Mouse (Mus musculus): ENCODE data around the gene Ctdspl. TPM values are rescaled to one million over a fixed set of nuclear protein-coding genes. Genes with fewer than 3 reads are reported as not detected.

Ctdspl gene
- polyA plus RNA-seq, 1 experiment from 2014 or later: 10.0 TPM

DNA sequence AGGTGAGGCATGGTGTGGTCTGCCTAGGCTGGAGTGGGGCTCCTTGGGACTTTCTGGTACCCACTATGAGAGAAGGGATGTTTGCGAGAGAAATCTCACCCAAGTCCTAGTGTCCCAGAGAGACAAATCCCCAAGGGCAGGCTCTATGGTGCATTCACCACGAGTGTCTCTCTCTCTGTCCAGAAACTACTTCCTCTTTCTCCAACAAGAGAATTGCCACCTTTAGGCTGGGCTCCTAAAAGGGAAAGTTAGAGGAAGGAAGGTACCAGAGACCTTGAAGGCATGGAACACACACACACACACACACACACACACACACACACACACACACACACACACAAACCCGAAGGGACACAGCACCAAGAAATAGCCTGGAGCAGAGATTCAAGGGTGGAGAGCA, 4.3 kb upstream of the Ctdspl start:
- WGBS: 75% methylated on average over 3 of the region's 3 CpGs
- no peak for DNase-seq (ENCODE audit: low spot score)
- Histone ChIP-seq H3K9ac (replicated peaks; ENCODE audit: low read length) (no peak overlapping the region), H3K4me3 (ENCODE audit: low read depth, low read length) (no peak overlapping the region), H3K4me1 (ENCODE audit: control insufficient read depth, insufficient read depth, low read length) (peaks cover 5% of the 10 kb centered on the region; the same call in 1 of the 2 replicates), H3K4me2 (ENCODE audit: low read depth, low read length) (no peak overlapping the region), H3K27me3 (ENCODE audit: control insufficient read depth, insufficient read depth, low read length) (no peaks in the 10 kb centered on the region), H3K36me3 (replicated peaks; ENCODE audit: control insufficient read depth, insufficient read depth, low read depth, low read length) (no peaks in the 10 kb centered on the region), H3K27ac (replicated peaks; ENCODE audit: low read depth, low read length) (no peak overlapping the region), H3K9me3 (replicated peaks; ENCODE audit: control insufficient read depth, low read length) (no peaks in the 10 kb centered on the region)
- ATAC-seq (replicated peaks; ENCODE audit: insufficient number of reproducible peaks, low FRiP score, low TSS enrichment, low read depth): no peak

DNA sequence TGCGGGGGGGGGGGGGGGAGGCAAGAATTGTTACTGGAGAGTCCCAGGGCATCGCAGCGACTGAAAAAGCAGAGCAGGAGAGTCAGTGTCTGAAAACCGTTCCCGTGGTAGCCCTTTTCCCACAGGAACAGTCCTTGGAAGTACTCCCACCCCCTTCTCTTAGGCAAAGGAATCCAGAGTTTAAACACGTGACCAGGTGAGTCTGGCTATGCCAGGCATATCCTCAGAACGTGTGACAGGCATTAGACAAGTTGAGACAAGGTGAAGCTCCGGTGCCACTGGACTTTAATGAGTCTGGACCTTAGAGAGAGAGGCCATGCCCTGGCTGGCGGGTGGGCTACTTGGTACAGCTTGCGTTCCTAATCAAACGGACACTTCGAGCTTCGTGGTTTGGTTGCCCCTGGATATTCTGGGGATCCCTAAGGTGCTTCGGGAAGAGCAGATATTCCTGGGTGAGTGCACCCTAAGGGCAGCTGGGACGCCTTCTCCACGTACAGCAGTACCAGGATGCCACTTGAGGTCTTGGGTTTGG, 1.6 kb upstream of the Ctdspl start:
- Histone ChIP-seq H3K27ac (replicated peaks; ENCODE audit: low read depth, low read length) (no peak overlapping the region), H3K4me2 (ENCODE audit: low read depth, low read length) (peak overlapping the region; percentile 94), H3K9ac (replicated peaks; ENCODE audit: low read length) (peak overlapping the region; percentile 82), H3K9me3 (replicated peaks; ENCODE audit: control insufficient read depth, low read length) (no peaks in the 10 kb centered on the region), H3K4me1 (ENCODE audit: control insufficient read depth, insufficient read depth, low read length) (peaks cover 8% of the 10 kb centered on the region), H3K36me3 (replicated peaks; ENCODE audit: control insufficient read depth, insufficient read depth, low read depth, low read length) (no peaks in the 10 kb centered on the region), H3K27me3 (ENCODE audit: control insufficient read depth, insufficient read depth, low read length) (no peaks in the 10 kb centered on the region), H3K4me3 (ENCODE audit: low read depth, low read length) (peak overlapping the region; percentile 82)
- ATAC-seq (replicated peaks; ENCODE audit: insufficient number of reproducible peaks, low FRiP score, low TSS enrichment, low read depth) (no peak), DNase-seq (ENCODE audit: low spot score) (no peak)
- 10% methylated on average over 16 of the region's 16 CpGs for whole genome bisulfite sequencing

GRCm38 (mm10) chr9:118925286-118926110, 755 bp upstream of the Ctdspl start:
- no peaks in the 10 kb centered on the region for H3K27me3 ChIP-seq (ENCODE audit: control insufficient read depth, insufficient read depth, low read length)
- peak overlapping the region; percentile 65 for H3K27ac ChIP-seq (replicated peaks; ENCODE audit: low read depth, low read length)
- no peaks in the 10 kb centered on the region for H3K9me3 ChIP-seq (replicated peaks; ENCODE audit: control insufficient read depth, low read length)
- under 1% methylated on average over 53 of the region's 53 CpGs for WGBS
- peak overlapping the region; percentile 82 for H3K4me3 ChIP-seq (ENCODE audit: low read depth, low read length)
- H3K36me3 ChIP-seq (replicated peaks; ENCODE audit: control insufficient read depth, insufficient read depth, low read depth, low read length): no peaks in the 10 kb centered on the region
- H3K9ac ChIP-seq (replicated peaks; ENCODE audit: low read length): peak overlapping the region; percentile 82
- H3K4me1 ChIP-seq (ENCODE audit: control insufficient read depth, insufficient read depth, low read length): peaks cover 8% of the 10 kb centered on the region
- H3K4me2 ChIP-seq (ENCODE audit: low read depth, low read length): peak overlapping the region; percentile 94
- DNase-seq (ENCODE audit: low spot score) (peak; percentile 97), ATAC-seq (replicated peaks; ENCODE audit: insufficient number of reproducible peaks, low FRiP score, low TSS enrichment, low read depth) (peak; percentile 77)

DNA sequence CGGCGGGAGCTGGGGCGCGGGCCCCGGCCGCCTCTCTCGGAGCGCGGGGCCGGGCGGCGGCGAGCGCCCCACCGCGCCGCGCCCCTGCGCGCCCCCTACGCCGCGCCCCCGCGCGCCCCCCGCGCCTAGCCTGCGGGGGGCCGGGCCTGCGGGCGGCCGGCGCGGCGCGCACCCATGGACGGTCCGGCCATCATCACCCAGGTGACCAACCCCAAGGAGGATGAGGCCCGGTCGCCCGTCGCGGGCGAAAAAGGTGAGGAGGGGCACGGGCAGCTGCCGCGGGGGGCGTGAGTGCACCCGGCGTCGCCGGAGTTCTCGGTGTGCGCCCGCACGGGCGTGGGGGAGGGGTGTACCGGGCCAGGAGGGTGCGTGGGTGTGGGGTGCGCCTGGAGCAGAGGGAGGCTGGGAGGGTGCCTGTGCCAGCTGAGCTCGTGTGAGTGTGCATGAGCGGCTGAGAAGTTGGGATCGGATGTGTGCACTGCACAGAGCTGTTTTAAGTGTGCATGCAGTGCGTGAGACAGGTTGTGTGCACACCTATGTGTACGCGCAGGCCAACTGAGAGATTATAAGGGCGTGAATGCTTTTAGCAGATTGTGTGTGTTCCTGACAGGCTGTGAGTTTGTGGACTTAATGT, 552 bp downstream of the Ctdspl start:
- peaks cover 10% of the 10 kb centered on the region for H3K4me1 ChIP-seq (ENCODE audit: control insufficient read depth, insufficient read depth, low read length)
- no peak overlapping the region for H3K27ac ChIP-seq (replicated peaks; ENCODE audit: low read depth, low read length)
- peak overlapping the region; percentile 82 for H3K9ac ChIP-seq (replicated peaks; ENCODE audit: low read length)
- H3K27me3 ChIP-seq (ENCODE audit: control insufficient read depth, insufficient read depth, low read length): no peaks in the 10 kb centered on the region
- H3K9me3 ChIP-seq (replicated peaks; ENCODE audit: control insufficient read depth, low read length): no peaks in the 10 kb centered on the region
- ATAC-seq (replicated peaks; ENCODE audit: insufficient number of reproducible peaks, low FRiP score, low TSS enrichment, low read depth) (no peak), DNase-seq (ENCODE audit: low spot score) (peak; percentile 28)
- WGBS: 7% methylated on average over 24 of the region's 68 CpGs
- peak overlapping the region; percentile 94 for H3K4me2 ChIP-seq (ENCODE audit: low read depth, low read length)
- no peaks in the 10 kb centered on the region for H3K36me3 ChIP-seq (replicated peaks; ENCODE audit: control insufficient read depth, insufficient read depth, low read depth, low read length)
- peak overlapping the region; percentile 82 for H3K4me3 ChIP-seq (ENCODE audit: low read depth, low read length)

DNA sequence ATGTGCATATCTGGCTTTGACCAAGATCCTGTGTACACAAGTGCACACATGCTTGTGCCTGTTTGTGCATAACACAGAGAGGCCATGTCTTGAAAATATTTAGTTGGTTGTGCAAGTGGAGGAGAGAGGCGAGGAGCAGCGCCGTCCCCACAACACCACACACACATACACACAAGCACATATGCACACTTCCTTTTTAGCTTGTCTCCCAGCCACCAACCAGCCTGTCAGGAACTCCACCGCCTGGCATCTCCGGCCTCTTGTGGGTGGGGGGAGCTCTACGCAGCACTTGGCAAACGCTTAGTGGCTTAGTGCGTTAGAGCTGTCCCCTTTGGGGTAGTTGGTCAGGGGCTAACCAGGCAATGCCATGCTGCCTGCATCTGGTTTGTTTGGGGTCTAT, 1.2 kb downstream of the Ctdspl start:
- H3K4me2 ChIP-seq (ENCODE audit: low read depth, low read length): peak overlapping the region; percentile 94
- peak overlapping the region; percentile 10 for H3K9ac ChIP-seq (replicated peaks; ENCODE audit: low read length)
- ATAC-seq (replicated peaks; ENCODE audit: insufficient number of reproducible peaks, low FRiP score, low TSS enrichment, low read depth) (no peak), DNase-seq (ENCODE audit: low spot score) (no peak)
- no peaks in the 10 kb centered on the region for H3K27me3 ChIP-seq (ENCODE audit: control insufficient read depth, insufficient read depth, low read length)
- peak overlapping the region; percentile 82 for H3K4me3 ChIP-seq (ENCODE audit: low read depth, low read length)
- no peak overlapping the region for H3K27ac ChIP-seq (replicated peaks; ENCODE audit: low read depth, low read length)
- no peaks in the 10 kb centered on the region for H3K36me3 ChIP-seq (replicated peaks; ENCODE audit: control insufficient read depth, insufficient read depth, low read depth, low read length)
- WGBS: 46% methylated on average over 8 of the region's 8 CpGs
- no peaks in the 10 kb centered on the region for H3K9me3 ChIP-seq (replicated peaks; ENCODE audit: control insufficient read depth, low read length)
- H3K4me1 ChIP-seq (ENCODE audit: control insufficient read depth, insufficient read depth, low read length): peaks cover 10% of the 10 kb centered on the region

GRCm38 (mm10) chr9:118928007-118928406, 1.8 kb downstream of the Ctdspl start:
- Histone ChIP-seq H3K4me1 (ENCODE audit: control insufficient read depth, insufficient read depth, low read length) (peaks cover 10% of the 10 kb centered on the region), H3K27ac (replicated peaks; ENCODE audit: low read depth, low read length) (no peak overlapping the region), H3K4me2 (ENCODE audit: low read depth, low read length) (peak overlapping the region; percentile 17; the same call in 1 of the 2 replicates), H3K9ac (replicated peaks; ENCODE audit: low read length) (no peak overlapping the region; the same call in 1 of the 2 replicates), H3K36me3 (replicated peaks; ENCODE audit: control insufficient read depth, insufficient read depth, low read depth, low read length) (no peaks in the 10 kb centered on the region), H3K27me3 (ENCODE audit: control insufficient read depth, insufficient read depth, low read length) (no peaks in the 10 kb centered on the region), H3K9me3 (replicated peaks; ENCODE audit: control insufficient read depth, low read length) (no peaks in the 10 kb centered on the region), H3K4me3 (ENCODE audit: low read depth, low read length) (no peak overlapping the region)
- 41% methylated on average over 2 of the region's 2 CpGs for WGBS
- DNase-seq (ENCODE audit: low spot score) (no peak), ATAC-seq (replicated peaks; ENCODE audit: insufficient number of reproducible peaks, low FRiP score, low TSS enrichment, low read depth) (no peak)

DNA sequence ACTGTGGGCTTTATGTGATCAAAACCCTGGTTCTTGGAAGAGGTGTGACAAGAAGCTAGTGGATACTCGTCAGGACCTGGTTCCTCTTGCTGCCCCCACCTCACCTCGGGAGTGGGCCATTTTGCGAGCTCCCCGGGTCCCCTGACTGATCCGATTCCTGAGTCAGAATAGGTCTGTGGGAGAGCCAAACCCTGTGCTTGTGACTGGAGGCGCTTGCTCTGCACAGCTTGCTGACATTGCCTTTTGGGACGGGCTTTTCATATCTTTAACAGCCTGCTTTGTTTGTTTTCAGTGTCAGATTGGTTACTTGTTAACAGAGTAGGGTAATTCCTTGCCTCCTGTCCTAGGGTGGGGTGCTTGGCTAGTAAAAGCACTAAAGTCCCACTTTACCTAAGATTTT, 2.4 kb downstream of the Ctdspl start:
- H3K9ac ChIP-seq (replicated peaks; ENCODE audit: low read length): no peak overlapping the region
- 53% methylated on average over 7 of the region's 7 CpGs for WGBS

DNA sequence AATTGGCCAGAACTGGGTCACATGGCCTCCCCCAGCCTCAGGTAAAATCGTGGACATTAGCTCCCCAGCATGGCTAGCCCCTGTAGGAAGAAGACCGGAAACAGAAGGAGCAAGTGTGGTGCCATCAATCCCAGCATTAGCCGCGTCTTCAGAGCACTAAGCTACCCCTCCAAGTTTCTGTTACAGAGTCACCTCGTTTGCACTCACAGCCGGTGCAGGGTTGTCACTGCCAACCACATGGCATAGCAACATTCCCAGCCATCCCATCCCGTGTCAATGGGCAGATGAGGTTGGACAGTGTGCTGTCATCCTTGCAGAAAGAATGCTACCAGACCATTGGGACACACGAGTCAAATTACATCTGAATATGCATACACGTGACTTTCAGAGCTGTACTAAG, 4.4 kb downstream of the Ctdspl start:
- DNase-seq (ENCODE audit: low spot score): no peak
- WGBS: 75% methylated on average over 9 of the region's 9 CpGs
- H3K4me1 ChIP-seq (ENCODE audit: control insufficient read depth, insufficient read depth, low read length): peaks cover 6% of the 10 kb centered on the region

More for the DNA sequence above, 2.4 kb downstream of the Ctdspl start:
- no peak overlapping the region for H3K4me3 ChIP-seq (ENCODE audit: low read depth, low read length)
- no peaks in the 10 kb centered on the region for H3K36me3 ChIP-seq (replicated peaks; ENCODE audit: control insufficient read depth, insufficient read depth, low read depth, low read length)
- H3K27ac ChIP-seq (replicated peaks; ENCODE audit: low read depth, low read length): no peak overlapping the region
- DNase-seq (ENCODE audit: low spot score) (no peak), ATAC-seq (replicated peaks; ENCODE audit: insufficient number of reproducible peaks, low FRiP score, low TSS enrichment, low read depth) (no peak)
- no peaks in the 10 kb centered on the region for H3K27me3 ChIP-seq (ENCODE audit: control insufficient read depth, insufficient read depth, low read length)
- no peaks in the 10 kb centered on the region for H3K9me3 ChIP-seq (replicated peaks; ENCODE audit: control insufficient read depth, low read length)
- peaks cover 10% of the 10 kb centered on the region for H3K4me1 ChIP-seq (ENCODE audit: control insufficient read depth, insufficient read depth, low read length)
- H3K4me2 ChIP-seq (ENCODE audit: low read depth, low read length): no peak overlapping the region

More for the DNA sequence above, 4.4 kb downstream of the Ctdspl start:
- H3K4me3 ChIP-seq (ENCODE audit: low read depth, low read length): no peak overlapping the region
- H3K27me3 ChIP-seq (ENCODE audit: control insufficient read depth, insufficient read depth, low read length): no peaks in the 10 kb centered on the region
- no peak for ATAC-seq (replicated peaks; ENCODE audit: insufficient number of reproducible peaks, low FRiP score, low TSS enrichment, low read depth)
- no peak overlapping the region for H3K9ac ChIP-seq (replicated peaks; ENCODE audit: low read length)
- no peaks in the 10 kb centered on the region for H3K36me3 ChIP-seq (replicated peaks; ENCODE audit: control insufficient read depth, insufficient read depth, low read depth, low read length)
- no peak overlapping the region for H3K27ac ChIP-seq (replicated peaks; ENCODE audit: low read depth, low read length)
- H3K4me2 ChIP-seq (ENCODE audit: low read depth, low read length): no peak overlapping the region
- H3K9me3 ChIP-seq (replicated peaks; ENCODE audit: control insufficient read depth, low read length): no peaks in the 10 kb centered on the region
